Mouse (Mus musculus): ENCODE data around the gene Tcf3.

The Tcf3 gene

DNA sequence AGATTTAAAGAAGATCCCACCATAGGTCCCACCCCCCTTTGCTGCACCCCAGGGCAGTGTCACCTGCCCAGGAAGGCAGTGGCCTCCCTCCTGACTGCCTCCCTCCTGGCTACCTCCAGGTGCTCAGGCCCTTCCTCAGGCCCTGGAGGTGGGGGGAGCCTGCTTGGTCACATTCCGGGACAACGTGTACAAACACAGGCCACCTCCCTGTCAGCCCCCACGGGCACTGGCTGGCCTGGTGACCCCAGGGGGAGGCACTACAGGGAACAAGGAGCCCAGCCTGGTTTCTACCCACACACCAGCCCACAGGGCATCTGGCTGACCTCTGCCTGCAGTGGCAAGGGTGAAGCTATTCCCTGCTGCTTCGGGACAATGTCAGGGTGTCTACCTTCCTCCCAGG lies 4.5 kb upstream of the Tcf3 start:
- no peak for DNase-seq (ENCODE audit: low spot score)

DNA sequence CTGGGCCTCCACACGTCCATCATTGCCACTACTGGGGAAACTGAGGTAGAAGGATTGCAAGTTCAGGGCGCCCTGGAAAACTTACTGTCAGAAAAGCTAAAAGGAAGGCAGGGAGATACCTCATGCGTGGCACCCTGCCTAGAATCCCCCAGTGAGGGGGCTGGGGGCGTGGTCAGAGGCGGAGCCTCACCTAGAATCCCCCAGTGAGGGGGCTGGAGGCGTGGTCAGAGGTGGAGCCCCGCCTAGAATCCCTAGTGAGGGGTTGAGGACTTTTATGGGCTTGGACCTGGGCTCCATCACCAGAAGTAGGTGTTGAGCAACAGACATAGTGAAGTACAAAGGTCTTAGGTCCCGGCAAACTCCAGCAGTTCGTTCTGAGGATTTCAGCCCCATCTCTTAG lies 2.8 kb upstream of the Tcf3 start:
- no peak for DNase-seq (ENCODE audit: low spot score)

DNA sequence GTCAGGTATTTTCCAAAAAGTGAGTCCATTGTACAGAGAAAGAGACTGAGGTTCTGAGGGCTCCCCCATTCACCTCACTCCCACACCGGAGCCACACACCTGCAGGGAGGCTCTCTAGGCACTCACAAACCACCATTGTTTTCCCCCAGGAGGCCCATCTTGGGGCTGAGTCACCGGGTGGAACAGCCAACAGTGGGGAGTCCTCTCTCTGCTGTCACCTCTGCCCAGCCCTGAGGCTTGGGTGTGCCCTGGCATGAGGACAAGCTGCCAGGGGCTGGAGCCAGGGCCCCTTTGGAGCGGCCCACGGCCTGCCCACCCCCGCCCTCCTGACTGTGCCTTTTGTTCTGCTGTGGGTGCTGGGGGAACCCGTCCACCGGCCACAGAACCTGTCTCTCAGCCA lies 2.3 kb upstream of the Tcf3 start:
- no peak for DNase-seq (ENCODE audit: low spot score)

DNA sequence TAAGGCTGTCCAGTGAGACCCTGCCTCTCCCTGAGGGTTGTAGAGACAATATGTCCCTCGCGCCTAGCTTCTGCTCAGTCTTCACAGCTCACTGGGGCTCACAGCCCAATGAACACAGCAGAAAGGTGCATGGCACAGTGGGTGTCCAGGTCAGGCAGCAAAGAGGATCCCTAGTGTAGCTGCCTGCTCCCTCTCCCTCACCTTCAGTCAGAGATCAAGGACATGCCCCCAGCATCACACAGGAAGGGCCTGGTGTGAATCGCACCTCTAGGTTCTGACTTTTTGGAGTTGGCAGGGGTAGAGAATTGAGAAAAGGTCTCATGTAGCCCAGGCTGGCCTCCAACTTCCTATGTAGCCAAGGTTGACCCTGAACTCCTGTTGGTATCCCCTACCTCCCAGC lies 1.4 kb upstream of the Tcf3 start:
- DNase-seq (ENCODE audit: low spot score), result no peak

DNA sequence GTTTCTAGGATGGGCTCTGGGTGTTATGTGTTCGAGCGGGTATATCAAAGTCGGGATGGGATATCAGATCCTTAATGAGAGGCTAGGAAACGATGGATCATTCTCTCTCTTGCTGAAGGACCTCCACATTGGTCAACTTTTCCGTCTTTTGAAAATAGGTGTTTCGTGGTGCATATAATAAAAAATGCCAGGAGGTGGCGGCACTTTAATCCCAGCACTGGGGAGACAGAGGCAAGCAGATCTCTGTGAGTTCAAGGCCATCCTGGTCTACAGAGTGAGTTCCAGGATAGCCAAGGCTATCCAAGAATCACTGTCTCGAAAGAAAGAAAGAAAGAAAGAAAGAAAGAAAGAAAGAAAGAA lies 766 bp upstream of the Tcf3 start:
- DNase-seq (ENCODE audit: low spot score), result no peak

DNA sequence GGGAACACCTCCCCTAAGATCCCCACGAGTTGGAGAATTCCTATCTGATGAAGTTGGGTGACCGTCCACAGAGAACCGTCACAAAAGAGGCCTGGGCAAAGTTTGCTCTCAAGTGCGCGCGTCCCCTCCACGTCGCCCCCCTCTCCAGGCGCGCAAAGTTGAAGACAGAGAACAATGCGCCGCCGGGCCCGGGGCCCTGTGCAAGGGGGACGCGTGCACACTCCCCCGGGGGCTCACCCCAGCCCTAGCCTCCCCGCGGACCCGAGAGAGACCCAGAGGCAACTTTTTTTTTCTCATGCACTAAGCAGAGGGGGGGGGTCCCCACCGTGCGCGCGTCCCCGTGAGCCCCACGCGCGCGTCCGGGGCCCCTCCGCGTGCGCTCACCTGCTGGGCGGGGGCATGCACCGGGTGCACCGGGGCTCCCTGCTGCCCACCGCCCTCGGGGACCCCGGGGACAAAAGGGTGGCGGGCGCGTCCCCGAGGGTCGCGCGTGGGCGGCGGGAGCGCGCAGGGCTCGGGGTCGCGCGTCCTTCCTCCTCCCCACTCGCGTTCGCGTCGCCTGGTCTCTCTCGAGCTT lies 423 bp downstream of the Tcf3 start:
- DNase-seq (ENCODE audit: low spot score), result peak; percentile 38

DNA sequence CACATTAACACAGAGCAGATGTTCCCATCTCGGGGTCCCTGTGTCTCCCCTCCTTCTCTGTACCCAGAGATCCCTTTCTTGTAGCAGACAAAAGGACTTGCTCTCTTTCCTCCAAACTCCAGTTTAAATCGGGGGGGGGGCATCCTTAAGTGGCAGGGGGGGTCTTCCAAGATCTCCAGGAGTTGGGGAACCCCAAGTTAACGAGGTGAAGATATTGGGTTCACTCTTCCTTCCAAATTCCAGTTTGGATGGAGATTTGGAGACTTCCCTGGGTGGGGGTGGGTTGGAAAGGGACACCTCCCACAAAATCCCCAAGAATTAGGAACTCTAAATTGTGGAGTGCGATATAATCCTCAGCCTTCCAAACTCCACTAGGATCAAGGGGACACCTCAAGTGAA lies 1.1 kb downstream of the Tcf3 start:
- no peak for DNase-seq (ENCODE audit: low spot score)

DNA sequence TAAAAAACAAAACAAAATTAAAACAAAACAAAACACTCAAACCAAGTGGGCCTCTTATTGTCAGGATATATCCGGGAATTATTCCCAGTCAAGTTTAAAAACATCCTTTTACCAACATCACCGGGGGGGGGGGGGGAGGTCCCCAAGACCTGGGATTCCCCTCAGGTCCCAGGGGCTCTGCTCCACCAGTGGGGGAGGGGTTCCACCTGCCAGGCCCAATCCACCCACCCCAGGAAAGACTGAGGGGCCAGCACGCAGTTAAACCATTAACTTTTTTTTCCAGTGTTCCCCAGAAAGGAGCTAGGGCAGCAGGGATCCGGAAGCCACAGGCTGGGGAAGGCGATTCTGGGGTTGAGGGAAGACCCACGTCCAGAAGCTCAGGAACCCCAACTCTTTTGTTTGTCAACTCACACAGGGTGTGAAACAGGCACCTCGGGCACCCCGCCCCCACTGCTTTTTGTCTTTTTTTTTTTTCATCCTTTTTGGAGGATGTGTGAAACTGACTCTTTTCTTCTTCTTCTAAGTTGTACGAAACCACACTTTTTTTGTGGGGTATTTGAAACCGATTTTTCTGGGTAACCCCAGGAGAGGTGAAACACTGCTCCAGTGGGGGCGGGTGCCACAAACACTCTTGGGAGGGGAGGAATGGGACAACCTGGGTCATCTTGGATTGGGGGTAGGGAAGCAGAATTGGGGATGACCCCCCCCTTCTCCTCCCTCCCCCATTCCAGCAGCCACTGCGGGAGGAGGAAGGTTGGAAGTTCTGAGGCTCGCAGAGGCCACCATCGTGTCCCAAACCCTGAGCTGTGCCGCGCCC lies 1.7 kb downstream of the Tcf3 start:
- no peak for DNase-seq (ENCODE audit: low spot score)

DNA sequence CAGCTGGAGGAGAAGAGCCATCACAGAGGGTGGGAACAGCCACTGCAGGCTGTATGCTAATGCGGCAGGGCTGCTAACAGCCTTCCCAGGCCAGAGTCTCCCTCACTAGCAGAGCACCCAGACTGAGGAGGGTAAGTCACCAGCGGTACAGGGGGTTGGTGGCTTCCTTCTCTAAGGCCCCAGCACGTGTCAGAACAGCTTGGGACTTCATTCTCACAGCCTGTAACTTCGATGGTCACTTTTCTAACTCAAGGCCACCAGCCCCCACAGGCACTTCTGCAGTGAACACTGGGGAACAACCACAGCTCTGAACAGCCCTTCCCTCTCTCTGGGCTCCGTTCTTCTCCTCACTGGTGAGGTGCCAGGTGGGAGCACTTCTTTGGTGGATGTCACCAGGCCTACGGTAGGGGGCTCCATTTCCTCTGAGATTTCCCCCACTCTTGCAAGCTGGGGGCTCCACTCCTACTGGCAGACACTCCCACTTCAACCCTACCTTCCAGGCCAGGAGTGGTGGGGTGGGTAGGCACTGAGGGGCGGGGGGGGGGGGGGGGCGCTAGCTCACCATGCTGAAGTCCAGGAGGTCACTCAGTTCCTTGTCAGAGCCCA lies 3.0 kb downstream of the Tcf3 start:
- no peak for DNase-seq (ENCODE audit: low spot score)

DNA sequence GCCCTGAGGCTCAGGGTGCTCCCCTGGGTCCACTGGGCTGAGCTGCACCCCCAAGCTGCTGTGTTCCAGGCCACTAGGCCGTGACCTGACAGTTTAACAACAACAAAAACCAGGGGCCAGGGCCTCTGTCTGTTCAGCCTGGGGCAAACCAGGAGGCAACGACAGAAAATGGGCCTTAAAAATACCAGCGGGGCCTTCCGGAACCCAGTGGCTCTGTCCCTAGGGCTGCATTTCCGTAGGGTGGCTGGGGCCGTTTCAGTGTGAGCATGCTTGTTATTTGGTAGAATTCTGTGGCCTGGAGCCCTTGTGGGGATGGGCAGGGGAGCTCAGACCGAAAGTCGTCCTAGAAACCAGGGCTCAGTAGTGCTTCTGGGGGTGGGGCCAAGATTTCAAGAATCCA lies 3.6 kb downstream of the Tcf3 start:
- DNase-seq (ENCODE audit: low spot score), result no peak

DNA sequence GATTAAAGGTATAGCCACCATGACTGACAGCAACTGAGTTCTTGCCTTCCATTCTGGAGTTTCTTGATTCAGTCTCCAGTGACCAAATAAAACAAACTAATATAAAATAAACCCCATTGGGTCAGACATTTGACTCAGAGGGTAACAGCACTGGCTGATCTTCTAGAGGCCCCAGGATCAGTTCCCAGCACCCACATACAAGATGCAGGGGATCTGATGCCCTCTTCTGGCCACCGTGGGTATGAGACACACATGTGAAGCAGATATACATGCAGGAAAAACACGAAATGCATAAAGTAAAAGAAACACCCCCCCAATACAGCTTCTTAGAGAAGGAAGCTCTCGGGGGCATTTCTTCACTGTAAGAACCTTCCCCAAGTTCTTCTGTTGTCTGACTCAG lies 8.4 kb downstream of the Tcf3 start:
- DNase-seq (ENCODE audit: low spot score), result no peak

DNA sequence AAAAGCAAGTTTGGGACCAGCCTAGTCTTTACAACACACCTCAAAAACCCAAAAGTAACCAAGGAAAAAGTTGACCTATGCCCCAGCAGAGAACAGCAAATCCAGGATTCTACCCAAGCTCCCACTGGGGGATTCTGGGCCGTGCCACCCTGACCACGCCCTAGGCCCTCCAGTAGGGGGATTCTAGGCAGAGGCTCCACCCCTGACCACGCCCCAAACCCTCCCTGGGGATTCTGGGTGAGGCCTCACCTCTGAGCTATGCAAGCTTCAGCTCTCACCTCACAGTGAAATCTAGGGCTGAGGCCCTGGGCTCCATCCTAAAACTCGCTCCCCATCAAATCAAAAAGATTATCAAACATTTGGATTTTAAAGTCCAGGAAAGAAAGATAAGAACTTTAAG lies 9.9 kb downstream of the Tcf3 start:
- no peak for DNase-seq (ENCODE audit: low spot score)

DNA sequence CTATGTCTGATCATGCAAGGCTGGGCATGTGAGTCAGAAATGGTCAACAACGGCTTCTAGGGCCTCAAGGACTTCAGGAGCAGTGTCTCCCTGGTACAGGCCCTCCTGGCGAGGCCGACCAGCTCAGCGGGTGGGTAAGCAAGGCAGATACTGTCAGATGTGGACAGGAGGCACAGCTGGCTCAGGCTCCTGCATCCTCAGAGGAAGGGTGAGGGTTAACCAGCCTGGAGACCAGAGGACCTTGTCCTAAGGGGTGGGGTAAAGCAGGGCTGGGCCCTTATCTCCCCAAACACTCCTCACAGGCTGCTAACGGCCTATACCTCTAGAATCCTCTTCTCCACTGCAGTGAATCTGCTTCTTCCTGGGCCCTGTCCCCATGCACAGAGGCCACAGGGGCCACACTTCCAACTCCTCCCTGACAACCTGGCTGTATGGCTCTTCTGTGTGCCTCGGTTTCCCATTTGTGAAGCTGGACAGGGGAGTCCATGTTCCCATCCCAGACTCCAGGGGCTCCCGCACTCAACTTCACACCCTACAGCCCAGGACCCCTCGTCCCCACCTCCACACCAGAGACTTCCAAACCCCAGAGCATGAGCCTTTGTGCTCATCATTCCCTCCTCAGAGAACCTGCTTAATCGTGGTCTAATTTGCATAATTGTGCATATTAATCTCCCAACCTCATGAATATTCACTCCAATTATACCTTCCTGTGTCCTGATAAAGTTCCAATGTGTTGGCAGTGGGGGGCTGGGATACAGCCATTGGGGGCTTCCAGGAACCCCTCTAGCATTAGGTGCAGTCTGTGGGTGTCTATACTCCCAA lies 11.6 kb downstream of the Tcf3 start:
- DNase-seq (ENCODE audit: low spot score), result no peak

DNA sequence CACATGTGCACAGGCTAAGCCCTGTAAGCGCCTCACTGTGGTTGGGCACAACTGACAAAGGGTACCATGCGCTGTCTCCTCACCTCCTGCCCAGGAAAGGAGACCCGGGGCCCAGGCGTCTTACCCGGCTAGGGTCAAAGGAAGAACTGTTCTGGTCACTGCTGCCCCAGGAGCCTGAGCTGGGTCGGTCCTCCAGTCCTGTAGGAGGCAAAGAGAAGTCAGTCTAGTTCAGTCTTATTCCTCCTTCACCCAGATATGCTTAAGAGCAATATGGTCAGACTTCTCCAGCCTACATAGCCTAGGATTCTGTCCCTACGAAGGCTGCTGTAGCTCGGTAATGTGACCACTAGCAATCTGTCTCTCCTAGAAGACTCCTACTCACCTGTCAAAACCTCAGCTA lies 12.2 kb downstream of the Tcf3 start:
- DNase-seq (ENCODE audit: low spot score), result no peak

DNA sequence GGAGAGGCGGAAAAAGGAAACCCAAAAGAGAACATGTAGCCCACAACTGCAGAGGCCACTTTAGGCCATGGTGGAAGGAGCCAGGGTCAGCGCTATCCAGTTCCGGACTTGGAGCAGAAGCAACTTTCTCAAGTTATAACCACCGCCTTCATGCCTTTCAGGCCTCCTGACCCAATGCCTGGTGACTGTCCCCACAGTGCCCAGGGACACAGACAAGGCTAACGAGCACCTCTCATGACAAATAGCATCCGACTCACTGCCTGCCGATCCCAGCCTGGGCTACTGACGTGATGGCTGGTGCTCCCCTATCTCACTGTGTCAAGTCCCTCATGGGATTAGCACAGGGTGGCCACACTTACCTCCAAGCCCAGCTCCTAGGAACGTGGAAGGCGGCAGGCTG lies 12.7 kb downstream of the Tcf3 start:
- DNase-seq (ENCODE audit: low spot score), result no peak

DNA sequence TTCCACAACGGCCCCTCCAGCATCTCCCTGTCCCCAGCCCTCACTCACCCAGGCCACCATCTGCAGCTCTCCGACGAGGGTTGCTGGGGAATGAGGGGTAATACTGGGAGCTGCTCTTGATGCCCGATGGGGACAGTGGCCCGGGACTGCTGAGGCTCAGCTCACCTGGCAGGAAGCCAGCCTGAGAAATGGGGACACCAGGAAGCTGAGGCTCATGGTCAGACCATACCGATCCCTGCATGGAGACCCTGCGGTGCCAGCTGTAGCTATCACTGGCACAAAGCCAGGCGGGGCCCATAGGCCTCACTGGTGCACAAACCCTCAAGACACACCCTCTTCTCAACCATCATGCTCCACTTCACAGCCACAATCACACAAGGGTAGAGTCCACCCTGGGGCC lies 14.0 kb downstream of the Tcf3 start:
- peak; percentile 41 for DNase-seq (ENCODE audit: low spot score)

DNA sequence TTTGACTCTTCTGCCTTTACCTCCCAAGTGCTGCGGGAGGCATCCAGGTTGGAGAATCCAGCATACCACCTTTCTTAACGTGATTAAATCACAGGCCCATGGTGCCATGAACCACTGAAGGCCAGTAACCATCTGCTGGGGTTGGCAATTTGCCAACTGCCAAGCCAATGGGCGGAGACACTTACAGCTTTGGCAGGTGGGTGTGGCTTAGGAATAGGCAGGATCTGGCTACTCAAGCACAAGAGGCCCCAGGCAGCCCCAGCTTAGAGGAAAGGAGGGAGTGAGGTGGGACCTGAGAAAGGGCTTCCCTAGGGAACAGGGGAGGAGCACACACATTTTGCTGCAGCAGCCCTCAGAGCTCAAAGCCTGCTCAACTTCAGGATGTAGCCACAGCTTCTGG lies 15.1 kb downstream of the Tcf3 start:
- DNase-seq (ENCODE audit: low spot score), result peak; percentile 91

DNA sequence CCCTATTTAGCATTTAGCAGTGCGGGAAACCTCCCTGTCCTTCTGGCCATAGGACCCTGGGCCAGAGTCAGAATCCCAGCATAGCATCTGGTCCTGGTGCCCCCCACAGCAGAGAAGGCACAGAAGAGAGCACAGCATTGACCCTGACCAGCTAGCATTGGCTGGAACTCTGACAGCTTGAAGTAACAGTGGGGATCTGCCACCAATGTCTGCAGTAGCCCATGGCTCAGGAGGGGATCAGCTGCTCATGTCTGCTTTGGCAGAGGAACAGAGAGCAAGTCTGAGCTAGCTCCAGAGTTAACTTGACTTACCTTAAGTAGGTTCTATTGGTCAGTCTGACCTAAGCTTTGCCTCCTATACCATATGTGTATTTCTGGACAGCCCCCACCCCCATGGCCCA lies 15.6 kb downstream of the Tcf3 start:
- DNase-seq (ENCODE audit: low spot score), result peak; percentile 28

DNA sequence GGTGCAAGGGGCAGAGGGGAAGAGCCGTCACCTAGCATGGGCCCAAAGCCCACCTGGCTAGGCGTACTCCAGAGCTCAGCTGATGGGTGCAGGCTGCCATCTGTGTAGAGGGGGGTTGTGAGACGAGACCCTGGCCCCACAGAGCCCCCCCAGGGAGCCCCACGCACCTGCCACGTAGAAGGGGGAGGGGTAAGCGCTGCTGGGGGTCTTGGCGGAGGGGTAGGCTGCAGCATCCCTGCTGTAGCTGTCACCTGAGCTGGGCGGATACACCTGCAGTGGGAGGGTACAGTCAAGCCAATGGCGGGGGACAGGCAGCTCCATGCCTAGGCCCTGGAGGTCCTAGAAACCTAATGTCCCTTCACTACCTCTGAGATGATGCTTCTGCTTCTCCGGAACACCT lies 16.1 kb downstream of the Tcf3 start:
- DNase-seq (ENCODE audit: low spot score), result no peak

DNA sequence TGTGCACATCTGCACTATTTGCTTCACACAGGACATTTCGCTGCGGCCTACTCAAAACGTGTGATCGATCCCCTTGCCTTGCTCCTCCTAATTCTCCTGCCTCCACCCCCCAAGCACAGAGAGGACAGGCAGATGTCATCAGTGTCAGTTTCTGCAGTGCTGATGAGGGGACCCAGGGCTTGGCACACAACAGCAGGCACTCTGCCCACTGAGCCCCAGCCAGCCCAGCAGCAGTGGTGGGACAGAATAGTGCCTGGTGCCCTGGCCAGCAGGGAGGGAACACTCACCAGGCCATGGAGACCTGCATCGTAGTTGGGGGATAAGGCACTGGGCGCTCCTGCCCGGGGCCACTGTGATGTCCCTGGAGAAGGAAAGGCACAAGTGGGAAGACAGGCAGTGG lies 17.9 kb downstream of the Tcf3 start:
- no peak for DNase-seq (ENCODE audit: low spot score)

DNA sequence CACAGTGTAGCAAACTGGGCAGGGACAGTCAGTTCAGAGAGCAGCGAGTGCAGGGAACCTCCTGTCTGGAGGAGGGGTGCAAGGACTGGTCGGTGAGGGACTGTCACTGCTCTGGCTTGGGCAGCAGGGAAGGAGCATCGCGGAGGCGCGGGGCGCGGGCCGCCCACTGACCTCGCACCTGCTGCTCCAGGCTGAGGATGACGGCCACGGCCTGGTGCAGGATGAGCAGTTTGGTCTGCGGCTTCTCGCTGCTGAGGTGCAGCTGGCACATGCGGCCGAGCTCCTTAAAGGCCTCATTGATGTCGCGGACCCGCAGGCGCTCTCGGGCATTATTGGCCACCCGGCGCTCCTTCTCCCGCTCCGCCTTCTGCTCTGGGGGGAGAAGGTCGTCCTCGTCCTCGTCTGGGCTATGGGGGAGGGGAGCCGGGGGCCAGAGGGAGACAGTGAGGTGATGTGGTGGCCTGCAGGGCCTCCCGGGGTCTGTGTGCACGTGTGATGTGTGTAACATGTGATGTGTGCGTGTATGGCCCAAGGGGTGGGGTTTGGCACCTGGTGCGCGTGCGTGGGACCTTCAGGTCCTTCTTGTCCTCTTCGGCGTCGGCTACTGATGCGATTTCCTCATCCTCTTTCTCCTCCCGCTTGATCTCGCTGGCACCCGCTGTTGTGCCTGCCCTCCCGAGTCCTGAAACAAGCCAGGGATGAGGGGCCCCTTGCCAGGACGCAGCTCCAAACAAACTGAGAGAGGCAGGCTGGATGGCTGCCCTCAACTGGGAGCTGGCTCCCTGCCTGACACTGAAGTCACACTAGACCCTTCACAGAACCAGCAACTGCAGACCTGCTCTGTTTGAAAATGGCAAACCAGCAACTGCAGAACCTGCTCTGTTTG lies 20.5 kb downstream of the Tcf3 start:
- DNase-seq (ENCODE audit: low spot score), result peak; percentile 85

DNA sequence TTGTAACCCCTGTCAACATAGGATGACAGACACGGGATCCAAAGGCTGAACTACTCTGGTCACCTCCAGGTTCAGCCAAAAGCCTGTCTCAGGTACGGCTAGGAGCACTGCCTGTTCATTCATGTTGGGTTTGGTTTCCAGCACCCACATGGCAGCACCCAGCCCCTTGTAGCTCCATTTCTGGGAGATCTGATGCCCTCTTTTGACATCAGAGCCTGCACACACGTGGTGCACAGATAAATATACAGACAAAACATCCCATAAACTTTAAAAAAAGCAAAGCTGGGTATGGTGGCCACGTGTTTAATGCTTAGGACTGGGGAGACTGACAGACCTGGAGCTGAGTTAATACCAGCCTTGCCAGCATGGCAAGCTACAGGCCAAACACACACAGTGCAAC lies 25.5 kb downstream of the Tcf3 start:
- DNase-seq (ENCODE audit: low spot score), result no peak

Measured in MN1 (cell line).